Mouse (Mus musculus): Measurements from ENCODE around the gene Stt3a. TPM values are rescaled to one million over a fixed set of nuclear protein-coding genes. Genes with fewer than 3 reads are reported as not detected.

Gene Stt3a
- total and polyA plus RNA-seq, 3 experiments, result 142 to 283 (median 174) TPM

GRCm38 (mm10) chr9:36769048-36769413, 1.6 kb upstream of the Stt3a start:
- Histone ChIP-seq H3K9ac (ENCODE audit: control insufficient read depth, low read depth, low read length, poor library complexity, severe bottlenecking) (peak overlapping the region; percentile 83), H3K79me2 (ENCODE audit: control insufficient read depth, insufficient read depth, low read length, poor library complexity) (peaks cover 26% of the 10 kb centered on the region), H3K27me3 (ENCODE audit: control insufficient read depth in 1 of 2, insufficient read depth in 2 of 2, low read length in 2 of 2) (no peaks in the 10 kb centered on the region), H3K4me3 (ENCODE audit: control insufficient read depth in 1 of 2, insufficient read depth in 1 of 2, low read depth in 2 of 2, low read length in 2 of 2) (peak overlapping the region; percentile 74 to 84), H3K9me3 (replicated peaks; ENCODE audit: insufficient read depth, low read length) (no peaks in the 10 kb centered on the region), H3K27ac (ENCODE audit: control insufficient read depth, low read depth, low read length) (peak overlapping the region; percentile 98), H3K36me3 (ENCODE audit: control insufficient read depth in 1 of 2, insufficient read depth in 2 of 2, low read length in 2 of 2) (peaks cover 5 to 25% of the 10 kb centered on the region in 2 experiments; a peak in 3 of 4 replicates), H3K4me1 (ENCODE audit: control insufficient read depth in 1 of 2, insufficient read depth in 2 of 2, low read length in 2 of 2) (peaks cover 6% of the 10 kb centered on the region in 2 experiments; a peak in 3 of 4 replicates)
- DNase-seq (ENCODE audit: low read depth, low spot score), result no peak
- TF ChIP-seq JUND (IDR thresholded peaks at IDR 0.05; ENCODE audit: low read depth, low read length), result no peak
- peak; percentile 69 for TF ChIP-seq TBP (IDR thresholded peaks at IDR 0.05; ENCODE audit: low read depth, low read length)

- DNase-seq (ENCODE audit: low read depth, low spot score), result peak; percentile 65
Measured at GRCm38 (mm10) chr9:36768156-36769047, 923 bp upstream of the Stt3a start.

GRCm38 (mm10) chr9:36764378-36764777, 3.1 kb downstream of the Stt3a start:
- Histone ChIP-seq H3K4me3 (ENCODE audit: control insufficient read depth in 1 of 2, insufficient read depth in 1 of 2, low read depth in 2 of 2, low read length in 2 of 2) (no peak overlapping the region), H3K4me1 (ENCODE audit: control insufficient read depth in 1 of 2, insufficient read depth in 2 of 2, low read length in 2 of 2) (peaks cover 6% of the 10 kb centered on the region in 2 experiments; a peak in 3 of 4 replicates), H3K79me2 (ENCODE audit: control insufficient read depth, insufficient read depth, low read length, poor library complexity) (peaks cover 28% of the 10 kb centered on the region), H3K9ac (ENCODE audit: control insufficient read depth, low read depth, low read length, poor library complexity, severe bottlenecking) (no peak overlapping the region), H3K9me3 (replicated peaks; ENCODE audit: insufficient read depth, low read length) (no peaks in the 10 kb centered on the region), H3K36me3 (ENCODE audit: control insufficient read depth in 1 of 2, insufficient read depth in 2 of 2, low read length in 2 of 2) (peaks cover 25 to 30% of the 10 kb centered on the region in 2 experiments), H3K27ac (ENCODE audit: control insufficient read depth, low read depth, low read length) (no peak overlapping the region), H3K27me3 (ENCODE audit: control insufficient read depth in 1 of 2, insufficient read depth in 2 of 2, low read length in 2 of 2) (no peaks in the 10 kb centered on the region)
- peak; percentile 49 for DNase-seq (ENCODE audit: low read depth, low spot score)
- no peak for TF ChIP-seq POLR2A (IDR thresholded peaks at IDR 0.05; ENCODE audit: control insufficient read depth in 1 of 2, insufficient read depth in 1 of 2, low read depth in 1 of 2, low read length in 2 of 2, poor library complexity in 1 of 2)
- TF ChIP-seq ZNF384 (IDR thresholded peaks at IDR 0.05; ENCODE audit: low read depth, low read length), result peak; percentile 77
- TF ChIP-seq HCFC1 (IDR thresholded peaks at IDR 0.05; ENCODE audit: low read depth, low read length), result no peak
- TF ChIP-seq ETS1 (IDR thresholded peaks at IDR 0.05; ENCODE audit: low read depth, low read length), result no peak
- 0 out of 2 replicates have a peak, but pooled peaks have one; percentile 32 for TF ChIP-seq ELF1 (IDR thresholded peaks at IDR 0.05; ENCODE audit: low read depth, low read length)
- TF ChIP-seq RAD21 (IDR thresholded peaks at IDR 0.05; ENCODE audit: low read depth, low read length), result no peak
- TF ChIP-seq GATA1 (IDR thresholded peaks at IDR 0.05; ENCODE audit: low read depth, low read length), result peak; percentile 56
- no peak for TF ChIP-seq MAX (IDR thresholded peaks at IDR 0.05; ENCODE audit: low read length)
- no peak for TF ChIP-seq POLR2AphosphoS5 (IDR thresholded peaks at IDR 0.05; ENCODE audit: borderline replicate concordance, low read depth, low read length)
- no peak for TF ChIP-seq MYC (IDR thresholded peaks at IDR 0.05; ENCODE audit: low read depth, low read length)
- no peak for TF ChIP-seq GABPA (IDR thresholded peaks at IDR 0.05; ENCODE audit: low read depth, low read length)
- no peak for TF ChIP-seq CHD2 (IDR thresholded peaks at IDR 0.05; ENCODE audit: low read length)

More at GRCm38 (mm10) chr9:36768156-36769047, 923 bp upstream of the Stt3a start:
- no peaks in the 10 kb centered on the region for H3K27me3 ChIP-seq (ENCODE audit: control insufficient read depth in 1 of 2, insufficient read depth in 2 of 2, low read length in 2 of 2)
- peaks cover 28% of the 10 kb centered on the region for H3K79me2 ChIP-seq (ENCODE audit: control insufficient read depth, insufficient read depth, low read length, poor library complexity)
- peak overlapping the region; percentile 74 to 84 for H3K4me3 ChIP-seq (ENCODE audit: control insufficient read depth in 1 of 2, insufficient read depth in 1 of 2, low read depth in 2 of 2, low read length in 2 of 2)
- H3K36me3 ChIP-seq (ENCODE audit: control insufficient read depth in 1 of 2, insufficient read depth in 2 of 2, low read length in 2 of 2), result peaks cover 8 to 27% of the 10 kb centered on the region in 2 experiments; a peak in 3 of 4 replicates
- H3K27ac ChIP-seq (ENCODE audit: control insufficient read depth, low read depth, low read length), result peak overlapping the region; percentile 98
- peaks cover 6% of the 10 kb centered on the region in 2 experiments; a peak in 3 of 4 replicates for H3K4me1 ChIP-seq (ENCODE audit: control insufficient read depth in 1 of 2, insufficient read depth in 2 of 2, low read length in 2 of 2)
- H3K9me3 ChIP-seq (replicated peaks; ENCODE audit: insufficient read depth, low read length), result no peaks in the 10 kb centered on the region
- TF ChIP-seq POLR2A (IDR thresholded peaks at IDR 0.05; ENCODE audit: control insufficient read depth in 1 of 2, insufficient read depth in 1 of 2, low read depth in 1 of 2, low read length in 2 of 2, poor library complexity in 1 of 2), result peak in 1 of 2 experiments; percentile 15; a peak in 2 of 4 replicates
- TF ChIP-seq MEF2A (IDR thresholded peaks at IDR 0.05; ENCODE audit: extremely low read depth, insufficient replicate concordance, low read depth, low read length, poor library complexity, severe bottlenecking), result no peak
- peak; percentile 77; the same call in 1 of the 2 replicates for TF ChIP-seq ZMIZ1 (IDR thresholded peaks at IDR 0.05; ENCODE audit: low read depth, low read length)
- no peak for TF ChIP-seq MAZ (IDR thresholded peaks at IDR 0.05; ENCODE audit: low read depth, low read length)
- no peak for TF ChIP-seq JUND (IDR thresholded peaks at IDR 0.05; ENCODE audit: low read depth, low read length)
- no peak for TF ChIP-seq ETS1 (IDR thresholded peaks at IDR 0.05; ENCODE audit: low read depth, low read length)
- peak in 1 of 2 experiments; percentile 16; a peak in 1 of 4 replicates for TF ChIP-seq EP300 (IDR thresholded peaks at IDR 0.05; ENCODE audit: low read depth in 1 of 2, low read length in 2 of 2)
- peak; percentile 56 for TF ChIP-seq TBP (IDR thresholded peaks at IDR 0.05; ENCODE audit: low read depth, low read length)
- TF ChIP-seq ZNF384 (IDR thresholded peaks at IDR 0.05; ENCODE audit: low read depth, low read length), result peak; percentile 60
- peak; percentile 67 for TF ChIP-seq GATA1 (IDR thresholded peaks at IDR 0.05; ENCODE audit: low read depth, low read length)
- no peak for TF ChIP-seq SMC3 (IDR thresholded peaks at IDR 0.05; ENCODE audit: low read depth, low read length)
- peak; percentile 16; the same call in 1 of the 2 replicates for TF ChIP-seq USF1 (IDR thresholded peaks at IDR 0.05; ENCODE audit: low read depth, low read length)
- peak; percentile 14 for TF ChIP-seq CHD1 (IDR thresholded peaks at IDR 0.05; ENCODE audit: low read depth, low read length)
- H3K9ac ChIP-seq (ENCODE audit: control insufficient read depth, low read depth, low read length, poor library complexity, severe bottlenecking), result peak overlapping the region; percentile 83

All from MEL (cell line).